Mouse (Mus musculus): Measurements from ENCODE around the gene Tmie. TPM values are rescaled to one million over a fixed set of nuclear protein-coding genes. Genes with fewer than 3 reads are reported as not detected.

Tmie gene
- total RNA-seq, 2 experiments from 2014 or later, result 2.1 to 4.7 TPM

DNA sequence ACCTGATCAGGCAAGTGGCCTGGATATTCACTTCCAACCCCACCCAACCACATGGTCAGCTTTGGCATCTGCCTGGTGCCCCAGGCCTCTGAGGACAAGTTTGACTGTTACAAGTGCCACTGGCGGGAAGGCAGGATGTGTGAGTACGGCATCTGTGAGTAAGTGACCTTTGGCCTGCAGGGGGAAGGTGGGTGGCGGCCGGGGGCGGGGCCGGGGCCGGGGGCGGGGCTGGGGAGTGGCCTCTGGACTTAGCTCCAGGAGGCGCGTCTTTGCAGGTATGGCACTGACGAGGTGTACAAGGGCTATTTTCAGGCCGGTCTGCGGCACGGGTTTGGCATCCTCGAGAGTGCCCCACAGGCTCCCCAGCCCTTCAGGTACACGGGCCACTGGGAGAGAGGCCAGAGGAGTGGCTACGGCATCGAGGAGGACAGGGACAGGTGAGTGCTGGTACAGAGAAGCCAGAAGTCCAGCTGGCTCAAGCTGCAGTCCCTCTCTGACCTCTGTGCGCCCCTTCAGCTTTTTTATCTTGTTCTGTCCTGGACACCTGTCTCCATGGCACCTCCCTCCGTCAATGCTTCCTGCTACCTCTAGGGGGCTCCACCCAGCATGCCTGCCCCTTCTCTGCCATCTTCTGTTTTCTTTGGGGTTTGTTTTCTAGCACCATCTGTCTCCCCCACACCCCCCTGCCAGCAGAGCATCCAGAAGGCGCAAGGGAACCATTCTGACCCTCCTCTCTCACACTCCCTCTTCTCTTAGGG is 10.3 kb upstream of the Tmie start:
- DNase-seq (ENCODE audit: low spot score in 2 of 2), result no peak

- no peak for DNase-seq (ENCODE audit: low spot score in 2 of 2)
Measured at GRCm38 (mm10) chr9:110888935-110889334, 9.0 kb upstream of the Tmie start.

DNA sequence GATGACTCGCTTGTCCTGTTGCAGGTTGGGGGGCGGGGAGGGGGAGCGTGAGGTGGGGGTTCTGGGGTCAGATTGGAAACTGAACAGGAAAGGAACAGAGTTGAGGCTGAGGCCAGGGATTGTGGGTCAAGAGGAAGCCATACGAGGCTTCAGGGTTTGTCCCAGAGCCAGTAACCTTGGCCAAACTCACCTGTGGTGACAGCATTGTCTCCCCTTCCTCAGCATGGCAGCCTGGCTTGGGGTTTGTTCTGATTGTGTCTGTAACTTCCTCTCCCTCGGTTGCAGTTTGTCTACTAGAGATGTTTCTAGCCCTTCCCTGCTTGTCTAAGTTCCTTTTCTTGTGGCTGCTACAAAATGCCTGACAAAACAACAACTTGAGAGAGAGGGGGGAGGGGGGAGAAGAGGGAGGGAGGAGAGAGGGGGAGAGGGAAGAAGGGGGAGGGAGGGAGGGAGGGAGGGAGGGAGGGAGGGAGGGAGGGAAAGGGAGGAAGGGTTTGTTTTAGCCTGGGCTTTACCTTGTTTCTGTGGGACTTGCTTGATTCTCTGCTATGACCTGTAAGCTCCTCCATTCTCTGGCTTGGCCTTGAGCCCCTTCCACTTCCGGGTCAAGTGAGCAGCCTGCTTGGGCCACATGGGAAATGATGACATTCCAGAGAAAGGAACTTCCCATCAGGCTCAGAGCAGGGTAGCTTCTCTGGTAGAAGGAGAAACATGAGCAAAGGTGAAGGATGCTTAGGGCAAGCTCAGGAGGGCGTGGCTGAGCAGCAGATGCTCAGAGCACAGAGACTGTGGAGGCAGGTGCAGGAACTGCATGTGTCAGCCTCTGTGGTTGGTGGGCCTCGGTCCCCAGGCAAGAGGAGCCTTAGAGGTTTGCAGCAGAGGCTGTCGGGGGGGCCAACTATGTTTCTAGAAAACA is 7.7 kb upstream of the Tmie start:
- no peak for DNase-seq (ENCODE audit: low spot score in 2 of 2)

- DNase-seq (ENCODE audit: low spot score in 2 of 2), result no peak
Measured at GRCm38 (mm10) chr9:110881953-110882352, 2.0 kb upstream of the Tmie start.

GRCm38 (mm10) chr9:110880772-110881171 is 859 bp upstream of the Tmie start:
- peak in 1 of 2 experiments; percentile 34 for DNase-seq (ENCODE audit: low spot score in 2 of 2)

DNA sequence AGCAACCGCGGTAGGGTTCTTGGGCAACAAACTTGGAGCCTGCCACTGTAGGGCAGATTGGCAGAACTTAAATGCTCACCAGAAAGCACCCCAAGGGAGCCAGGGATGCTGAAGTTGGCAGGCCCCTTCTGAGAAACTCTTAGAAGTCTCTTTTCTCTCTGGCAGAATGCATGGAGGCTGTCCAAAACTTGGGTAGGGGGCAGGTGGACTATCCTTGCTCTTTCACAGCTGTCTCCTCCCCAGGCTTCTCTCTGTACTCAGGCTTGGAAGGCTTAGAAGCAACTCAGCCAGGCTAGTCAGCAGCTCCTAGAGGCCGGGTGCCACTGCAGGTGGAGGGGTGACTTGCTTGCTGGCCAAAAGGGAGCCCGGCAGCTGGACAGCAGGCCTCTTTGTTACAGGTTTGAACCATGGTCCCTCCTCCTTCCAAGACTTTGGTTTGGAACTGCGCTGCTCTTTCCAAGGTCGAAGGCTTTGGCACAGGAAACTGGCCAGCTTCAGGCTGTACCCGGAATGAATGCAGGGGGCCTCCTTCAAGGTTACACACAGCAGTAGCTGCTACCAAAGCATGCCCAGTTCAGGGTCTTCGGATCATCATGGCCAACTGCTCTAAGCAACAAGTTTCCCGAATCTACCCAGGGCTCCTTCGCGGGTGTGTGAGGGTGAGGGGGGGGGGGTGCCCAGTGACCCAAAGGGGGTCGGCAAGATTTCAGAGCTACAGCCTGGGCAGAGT is 557 bp downstream of the Tmie start, which contains the start of gene Als2cl:
Als2cl (plus strand) TSS at position 680 of the 730 bp plus-strand sequence.
- DNase-seq (ENCODE audit: low spot score in 2 of 2), result no peak

DNA sequence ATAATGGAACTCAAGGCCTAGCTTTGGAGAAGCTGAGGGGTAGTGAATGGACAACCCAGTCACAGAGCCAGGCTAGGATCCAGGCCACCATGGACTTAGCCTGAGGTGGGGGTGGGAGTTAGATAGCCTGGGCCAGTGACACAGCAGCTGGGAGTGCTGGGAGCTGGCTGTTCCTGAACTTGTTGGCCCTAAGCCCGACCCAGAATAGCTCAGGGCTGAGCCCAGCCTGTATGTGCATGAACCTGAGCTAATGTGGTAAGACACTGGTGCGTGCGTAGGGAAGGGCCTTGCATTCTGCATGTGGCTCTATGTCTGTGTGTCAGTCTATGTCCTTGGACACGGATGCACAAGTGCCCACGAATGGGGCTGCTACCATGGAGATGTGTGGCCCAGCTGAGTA is 2.0 kb downstream of the Tmie start:
- DNase-seq (ENCODE audit: low spot score in 2 of 2), result peak in 1 of 2 experiments; percentile 57

DNA sequence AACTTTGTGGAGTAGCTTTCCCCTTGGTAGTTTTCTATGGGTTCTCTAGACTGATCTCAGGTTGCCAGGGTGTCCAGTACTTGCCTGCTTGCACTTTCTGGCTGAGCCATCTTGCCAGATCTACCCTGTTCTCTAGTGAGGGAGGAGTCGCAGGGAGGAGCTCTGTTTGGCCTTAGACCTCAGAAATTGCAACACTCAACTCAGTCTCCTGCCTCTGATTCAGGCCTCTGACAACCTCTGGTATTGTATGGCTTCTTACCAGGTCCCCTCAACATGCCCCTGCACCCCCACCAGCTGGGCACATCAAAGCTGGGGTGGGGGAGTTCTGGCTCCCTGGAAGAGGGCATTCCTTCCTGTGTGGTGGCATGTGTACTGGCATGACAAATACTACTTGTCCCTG is 2.6 kb downstream of the Tmie start:
- no peak for DNase-seq (ENCODE audit: low spot score in 2 of 2)

- DNase-seq (ENCODE audit: low spot score in 2 of 2), result no peak
Measured at GRCm38 (mm10) chr9:110875288-110875695, 4.6 kb downstream of the Tmie start.

DNA sequence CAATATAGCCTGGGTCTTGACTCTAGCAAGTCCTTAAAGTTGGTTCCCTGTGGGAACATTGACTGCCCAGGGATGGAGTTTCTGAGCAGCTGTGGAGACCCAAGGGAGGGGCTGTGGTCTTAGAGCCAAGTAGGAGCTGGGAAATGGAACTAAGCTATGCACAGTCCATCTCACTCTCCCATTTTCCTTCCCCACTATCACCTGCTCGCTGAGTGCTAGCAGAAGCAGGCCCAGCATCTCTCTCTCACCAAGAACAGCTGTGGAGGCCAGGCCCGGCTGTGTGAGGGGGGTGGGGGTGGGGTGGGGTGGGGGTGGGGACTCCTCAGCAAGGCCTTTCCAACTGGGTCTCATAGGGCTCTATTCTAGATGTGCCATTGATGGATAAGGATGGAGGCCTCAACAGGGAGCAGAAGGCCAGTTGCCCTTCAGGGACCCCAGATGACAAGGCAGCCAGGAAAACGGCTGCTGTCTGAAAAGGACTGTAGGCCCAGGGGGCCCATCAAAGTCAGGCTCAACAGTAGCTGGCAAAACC is 5.2 kb downstream of the Tmie start:
- DNase-seq (ENCODE audit: low spot score in 2 of 2), result no peak

DNA sequence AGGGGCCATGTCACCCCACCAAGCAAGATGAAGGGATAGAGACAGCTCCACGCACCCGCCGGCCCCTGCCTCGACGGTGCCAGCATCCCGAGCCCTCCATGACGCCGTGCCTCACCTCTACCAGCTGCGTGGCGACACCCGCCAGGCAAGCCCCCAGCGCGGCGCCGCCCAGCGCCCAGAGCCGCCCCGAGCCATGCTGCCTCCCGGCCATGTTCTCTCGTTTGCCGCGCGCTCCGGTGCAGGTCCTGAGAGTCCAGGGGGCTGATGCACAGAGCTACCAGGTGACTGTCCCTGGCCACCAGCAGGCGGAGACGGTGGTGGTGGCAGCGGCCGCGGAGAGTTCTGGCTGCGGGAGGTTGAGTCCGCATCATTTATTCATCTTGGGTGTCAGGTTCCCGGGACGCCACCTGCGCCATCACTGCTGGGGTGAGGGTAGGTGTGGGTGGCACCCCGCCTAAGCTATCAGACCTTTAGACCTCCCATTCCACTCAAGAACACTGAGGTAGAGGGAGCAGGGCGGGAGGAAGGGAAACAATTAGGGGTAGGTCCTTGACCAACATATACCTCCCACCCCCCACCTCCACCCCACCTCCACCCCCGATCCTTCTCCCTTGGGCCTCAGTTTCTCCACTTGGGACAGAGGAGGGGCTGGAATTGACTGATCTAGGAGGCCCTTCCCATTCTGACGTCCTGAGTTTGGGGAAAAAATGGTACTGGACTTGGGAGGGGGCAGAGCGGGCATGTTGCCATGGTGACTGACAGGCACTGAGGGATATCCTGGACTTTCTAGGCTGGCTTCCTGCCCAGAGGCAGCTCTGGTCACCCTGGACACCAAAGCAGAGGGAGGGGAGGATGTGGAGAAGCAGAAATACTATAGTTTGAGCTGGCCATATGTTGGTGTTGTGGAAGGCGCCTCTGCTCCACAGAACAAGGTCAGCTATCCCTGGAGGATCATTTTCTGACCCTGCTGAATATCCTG is 5.9 kb downstream of the Tmie start:
- no peak for DNase-seq (ENCODE audit: low spot score in 2 of 2)

GRCm38 (mm10) chr9:110871030-110871429 is 8.9 kb downstream of the Tmie start:
- DNase-seq (ENCODE audit: low spot score in 2 of 2), result peak; percentile 55 to 59

- DNase-seq (ENCODE audit: low spot score in 2 of 2), result no peak
Measured at GRCm38 (mm10) chr9:110858967-110859596, 20.8 kb downstream of the Tmie start.

- no peak for DNase-seq (ENCODE audit: low spot score in 2 of 2)
Measured at GRCm38 (mm10) chr9:110858523-110858922, 21.4 kb downstream of the Tmie start.

- no peak for DNase-seq (ENCODE audit: low spot score in 2 of 2)
Measured at GRCm38 (mm10) chr9:110857781-110858472, 22.0 kb downstream of the Tmie start, which contains the start of gene Prss50. Gene Prss50 (plus strand): TSS chr9:110857967.

DNA sequence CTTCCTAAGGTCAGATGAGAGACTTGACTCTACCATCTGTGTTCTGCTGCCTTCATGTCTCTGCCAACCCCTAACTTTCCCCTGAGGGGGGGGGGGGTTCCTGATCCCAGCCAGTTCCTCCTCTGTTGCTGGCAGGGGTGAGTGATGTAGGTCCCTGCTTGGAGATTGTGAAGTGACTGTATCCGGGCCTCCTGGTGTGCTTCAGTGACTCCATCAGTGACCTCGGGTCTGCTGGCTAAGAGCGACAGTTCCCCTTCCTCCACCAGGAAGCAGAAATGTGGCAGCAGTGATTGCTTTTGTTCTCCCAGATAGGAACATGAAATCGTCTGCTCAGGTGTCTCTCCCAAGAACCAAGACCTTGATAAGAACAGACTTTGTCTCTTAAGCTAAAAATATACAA is 23.0 kb downstream of the Tmie start:
- DNase-seq (ENCODE audit: low spot score in 2 of 2), result no peak

- DNase-seq (ENCODE audit: low spot score in 2 of 2), result no peak
Measured at GRCm38 (mm10) chr9:110855903-110856302, 24.0 kb downstream of the Tmie start.

- DNase-seq (ENCODE audit: low spot score in 2 of 2), result no peak
Measured at GRCm38 (mm10) chr9:110849162-110849561, 30.8 kb downstream of the Tmie start.

DNA sequence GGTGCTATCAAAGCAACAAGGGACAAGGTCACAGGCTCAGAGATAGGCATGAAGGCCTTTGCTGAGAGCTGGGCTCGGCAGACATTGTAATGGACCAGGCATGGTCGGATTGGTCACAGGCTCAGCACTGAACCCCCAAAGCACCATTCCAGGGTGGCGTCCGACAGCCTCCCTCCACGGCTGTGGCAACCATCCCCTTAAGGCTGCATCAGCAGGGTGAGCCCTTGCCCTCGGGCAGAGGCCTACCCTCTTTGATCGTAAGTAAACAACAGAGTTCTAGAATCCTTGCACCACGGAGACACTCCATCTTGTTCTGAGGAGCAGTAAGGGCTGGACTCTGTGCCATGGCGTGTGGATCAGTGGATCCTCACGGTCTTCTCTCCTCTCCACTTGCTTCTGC is 35.7 kb downstream of the Tmie start, which contains the start of gene Prss46:
Prss46 (plus strand) TSS at position 301 of the 400 bp plus-strand sequence.
- DNase-seq (ENCODE audit: low spot score in 2 of 2), result no peak
